Mouse (Mus musculus) G1E (cell line): ENCODE measurements around the gene Ugt1a7c.

Experiments used
- CTCF ChIP-seq: IDR thresholded peaks from 2 replicates; pipeline ENCODE4 v1.5.1; 2012; ENCODE audit warnings: low read depth, low read length, inconsistent platforms, mixed read lengths
- GATA1 ChIP-seq: IDR thresholded peaks from 2 replicates; pipeline ENCODE4 v1.6.1; 2012; ENCODE audit warnings: borderline replicate concordance, low read length, inconsistent platforms, mixed read lengths
- POLR2AphosphoS5 ChIP-seq: IDR thresholded peaks from 2 replicates; pipeline ENCODE4 v1.6.1; 2012; ENCODE audit warnings: low read depth, low read length, inconsistent platforms; ENCODE audit not compliant: insufficient replicate concordance
- TAL1 ChIP-seq: conservative IDR thresholded peaks from 2 replicates; pipeline ENCODE4 v1.6.1; 2012; ENCODE audit warnings: low read depth, low read length, inconsistent platforms, mixed read lengths

DNA sequence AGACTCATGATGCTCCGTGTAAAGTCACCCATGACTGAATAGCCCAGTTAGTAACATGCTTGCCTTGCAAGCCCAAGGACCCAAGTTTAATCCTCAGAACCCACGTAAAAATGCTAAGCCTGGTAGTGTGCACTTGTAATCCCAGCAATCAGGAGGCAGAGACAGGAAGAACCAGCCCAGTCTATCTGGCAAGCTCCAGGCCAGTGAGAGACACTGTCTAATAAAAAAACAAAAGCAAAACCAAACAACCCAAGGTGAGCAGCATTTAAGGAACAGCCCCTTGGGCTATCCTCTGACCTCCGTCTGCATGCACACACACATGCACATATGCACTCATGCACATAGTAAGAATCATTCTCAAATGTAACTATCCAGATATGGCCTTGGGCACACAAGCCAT is 134.7 kb downstream of the Ugt1a7c start:
- TF ChIP-seq CTCF (no peak), TAL1 (no peak), GATA1 (no peak), POLR2AphosphoS5 (no peak; the same call in 1 of the 2 replicates)
